Mouse (Mus musculus) ES-Bruce4 (cell line): ENCODE results near the gene Snd1.

Experiments used
- CTCF ChIP-seq: IDR thresholded peaks from one replicate; pipeline ENCODE4 v1.8.1; 2011; ENCODE audit warnings: low read depth, low read length
- EP300 ChIP-seq: IDR thresholded peaks from 2 replicates; pipeline ENCODE4 v1.6.1; 2011; ENCODE audit warnings: low read depth, low read length; ENCODE audit not compliant: insufficient read depth
- POLR2A ChIP-seq: IDR thresholded peaks from one replicate; pipeline ENCODE4 v1.8.1; 2011; ENCODE audit warnings: low read length; ENCODE audit not compliant: insufficient read depth

DNA sequence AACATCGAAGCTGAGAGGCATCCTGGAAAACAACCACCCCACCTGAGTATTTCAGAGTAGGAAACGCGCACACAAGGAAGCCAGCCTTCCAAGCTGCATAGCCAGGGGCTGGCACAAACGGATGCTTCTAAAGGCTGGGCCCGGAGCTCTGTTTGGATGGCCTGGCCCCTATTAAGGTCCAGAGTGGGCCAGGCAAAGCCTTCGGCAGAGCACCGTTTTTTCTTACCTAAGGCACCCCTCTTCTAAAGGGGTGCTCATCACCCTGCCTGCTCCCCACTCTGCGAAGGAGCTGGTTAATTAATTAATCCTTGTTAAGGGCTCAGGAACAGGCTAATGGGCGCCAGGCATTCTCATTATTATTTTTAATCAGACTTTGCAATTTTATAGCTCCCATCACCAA, 456.3 kb downstream of the Snd1 start:
- TF ChIP-seq CTCF (no peak), POLR2A (no peak), EP300 (no peak)
